Mouse (Mus musculus): ENCODE results near the gene Myl7. TPM values are rescaled to one million over a fixed set of nuclear protein-coding genes. Genes with fewer than 3 reads are reported as not detected.
A peak's percentile ranks its signal among the peaks of the same experiment; 100 is the strongest.

Myl7 gene
- polyA plus RNA-seq, 1 experiment, result not detected

DNA sequence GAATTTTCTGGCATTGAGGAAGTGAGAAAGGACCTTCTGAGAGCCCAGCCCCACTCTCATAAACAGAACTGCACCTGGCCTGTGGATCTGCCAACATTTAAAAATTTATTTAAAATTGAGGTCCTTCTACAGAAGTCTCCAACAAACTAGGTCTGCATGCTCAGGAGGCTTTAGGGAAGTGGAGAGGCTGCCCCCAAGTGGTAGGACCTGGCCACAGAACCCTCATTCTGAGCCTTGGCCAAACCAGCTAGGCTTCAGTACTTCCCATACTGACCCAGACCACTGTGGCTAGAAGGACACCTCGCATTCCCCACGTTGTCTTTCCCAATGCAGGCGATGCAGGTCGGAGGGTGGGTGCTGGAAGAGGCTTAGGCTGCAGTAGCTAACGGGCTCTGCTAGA, 14.1 kb upstream of the Myl7 start:
- Histone ChIP-seq H3K4me1 (ENCODE audit: control insufficient read depth, insufficient read depth, low read length) (peaks cover 22% of the 10 kb centered on the region), H3K27ac (ENCODE audit: insufficient read depth, low read length) (no peak overlapping the region), H3K4me3 (replicated peaks; ENCODE audit: insufficient read depth, low read depth, low read length) (no peak overlapping the region), H3K27me3 (ENCODE audit: control insufficient read depth, insufficient read depth, low read length) (no peaks in the 10 kb centered on the region)
- TF ChIP-seq CTCF (IDR thresholded peaks at IDR 0.05; ENCODE audit: borderline replicate concordance, insufficient read depth, low read depth, low read length) (peak; percentile 84), POLR2A (IDR thresholded peaks at IDR 0.05; ENCODE audit: borderline replicate concordance, insufficient read depth, low read length) (no peak)
- 16% methylated on average over 5 of the region's 5 CpGs for WGBS
- peak; percentile 77 to 82 for DNase-seq

- 80% methylated on average over 4 of the region's 4 CpGs for WGBS
- no peak overlapping the region for H3K27ac ChIP-seq (ENCODE audit: insufficient read depth, low read length)
- H3K27me3 ChIP-seq (ENCODE audit: control insufficient read depth, insufficient read depth, low read length), result no peaks in the 10 kb centered on the region
- H3K4me1 ChIP-seq (ENCODE audit: control insufficient read depth, insufficient read depth, low read length), result peaks cover 6% of the 10 kb centered on the region; the same call in 1 of the 2 replicates
- TF ChIP-seq POLR2A (IDR thresholded peaks at IDR 0.05; ENCODE audit: borderline replicate concordance, insufficient read depth, low read length), result no peak
- TF ChIP-seq CTCF (IDR thresholded peaks at IDR 0.05; ENCODE audit: borderline replicate concordance, insufficient read depth, low read depth, low read length), result no peak
- no peak for DNase-seq
- no peak overlapping the region for H3K4me3 ChIP-seq (replicated peaks; ENCODE audit: insufficient read depth, low read depth, low read length)
Measured at GRCm38 (mm10) chr11:5908642-5909041, 10.1 kb upstream of the Myl7 start.

GRCm38 (mm10) chr11:5907096-5907495, 8.5 kb upstream of the Myl7 start:
- no peak overlapping the region for H3K4me3 ChIP-seq (replicated peaks; ENCODE audit: insufficient read depth, low read depth, low read length)
- no peak for DNase-seq
- no peak overlapping the region for H3K27ac ChIP-seq (ENCODE audit: insufficient read depth, low read length)
- no peaks in the 10 kb centered on the region for H3K27me3 ChIP-seq (ENCODE audit: control insufficient read depth, insufficient read depth, low read length)
- WGBS, result 47% methylated on average over 5 of the region's 5 CpGs
- TF ChIP-seq CTCF (IDR thresholded peaks at IDR 0.05; ENCODE audit: borderline replicate concordance, insufficient read depth, low read depth, low read length) (no peak), POLR2A (IDR thresholded peaks at IDR 0.05; ENCODE audit: borderline replicate concordance, insufficient read depth, low read length) (no peak)
- H3K4me1 ChIP-seq (ENCODE audit: control insufficient read depth, insufficient read depth, low read length), result peaks cover 3% of the 10 kb centered on the region; the same call in 1 of the 2 replicates

GRCm38 (mm10) chr11:5905778-5906518, 7.4 kb upstream of the Myl7 start:
- Histone ChIP-seq H3K27me3 (ENCODE audit: control insufficient read depth, insufficient read depth, low read length) (no peaks in the 10 kb centered on the region), H3K4me3 (replicated peaks; ENCODE audit: insufficient read depth, low read depth, low read length) (no peak overlapping the region), H3K4me1 (ENCODE audit: control insufficient read depth, insufficient read depth, low read length) (peaks cover 8% of the 10 kb centered on the region; the same call in 1 of the 2 replicates), H3K27ac (ENCODE audit: insufficient read depth, low read length) (no peak overlapping the region)
- 60% methylated on average over 10 of the region's 10 CpGs for WGBS
- no peak for TF ChIP-seq POLR2A (IDR thresholded peaks at IDR 0.05; ENCODE audit: borderline replicate concordance, insufficient read depth, low read length)
- TF ChIP-seq CTCF (IDR thresholded peaks at IDR 0.05; ENCODE audit: borderline replicate concordance, insufficient read depth, low read depth, low read length), result no peak
- DNase-seq, result no peak

- H3K27ac ChIP-seq (ENCODE audit: insufficient read depth, low read length), result no peak overlapping the region
- H3K4me3 ChIP-seq (replicated peaks; ENCODE audit: insufficient read depth, low read depth, low read length), result no peak overlapping the region
- 93% methylated on average over 6 of the region's 6 CpGs for WGBS
- TF ChIP-seq CTCF (IDR thresholded peaks at IDR 0.05; ENCODE audit: borderline replicate concordance, insufficient read depth, low read depth, low read length) (no peak), POLR2A (IDR thresholded peaks at IDR 0.05; ENCODE audit: borderline replicate concordance, insufficient read depth, low read length) (no peak)
- peaks cover 8% of the 10 kb centered on the region; the same call in 1 of the 2 replicates for H3K4me1 ChIP-seq (ENCODE audit: control insufficient read depth, insufficient read depth, low read length)
- no peaks in the 10 kb centered on the region for H3K27me3 ChIP-seq (ENCODE audit: control insufficient read depth, insufficient read depth, low read length)
- DNase-seq, result peak in 1 of 2 experiments; percentile 0
Measured at GRCm38 (mm10) chr11:5904871-5905270, 6.3 kb upstream of the Myl7 start.

GRCm38 (mm10) chr11:5904357-5904756, 5.8 kb upstream of the Myl7 start:
- TF ChIP-seq POLR2A (IDR thresholded peaks at IDR 0.05; ENCODE audit: borderline replicate concordance, insufficient read depth, low read length) (no peak), CTCF (IDR thresholded peaks at IDR 0.05; ENCODE audit: borderline replicate concordance, insufficient read depth, low read depth, low read length) (no peak)
- Histone ChIP-seq H3K27ac (ENCODE audit: insufficient read depth, low read length) (no peak overlapping the region), H3K4me1 (ENCODE audit: control insufficient read depth, insufficient read depth, low read length) (peaks cover 8% of the 10 kb centered on the region; the same call in 1 of the 2 replicates), H3K4me3 (replicated peaks; ENCODE audit: insufficient read depth, low read depth, low read length) (no peak overlapping the region), H3K27me3 (ENCODE audit: control insufficient read depth, insufficient read depth, low read length) (no peaks in the 10 kb centered on the region)
- WGBS, result 90% methylated on average over 19 of the region's 19 CpGs
- no peak for DNase-seq

- H3K4me1 ChIP-seq (ENCODE audit: control insufficient read depth, insufficient read depth, low read length), result peaks cover 8% of the 10 kb centered on the region; the same call in 1 of the 2 replicates
- no peak for TF ChIP-seq CTCF (IDR thresholded peaks at IDR 0.05; ENCODE audit: borderline replicate concordance, insufficient read depth, low read depth, low read length)
- TF ChIP-seq POLR2A (IDR thresholded peaks at IDR 0.05; ENCODE audit: borderline replicate concordance, insufficient read depth, low read length), result no peak
- no peaks in the 10 kb centered on the region for H3K27me3 ChIP-seq (ENCODE audit: control insufficient read depth, insufficient read depth, low read length)
- DNase-seq, result no peak
- WGBS, result 84% methylated on average over 2 of the region's 2 CpGs
- no peak overlapping the region for H3K27ac ChIP-seq (ENCODE audit: insufficient read depth, low read length)
- H3K4me3 ChIP-seq (replicated peaks; ENCODE audit: insufficient read depth, low read depth, low read length), result no peak overlapping the region
Measured at GRCm38 (mm10) chr11:5903844-5904243, 5.3 kb upstream of the Myl7 start.

DNA sequence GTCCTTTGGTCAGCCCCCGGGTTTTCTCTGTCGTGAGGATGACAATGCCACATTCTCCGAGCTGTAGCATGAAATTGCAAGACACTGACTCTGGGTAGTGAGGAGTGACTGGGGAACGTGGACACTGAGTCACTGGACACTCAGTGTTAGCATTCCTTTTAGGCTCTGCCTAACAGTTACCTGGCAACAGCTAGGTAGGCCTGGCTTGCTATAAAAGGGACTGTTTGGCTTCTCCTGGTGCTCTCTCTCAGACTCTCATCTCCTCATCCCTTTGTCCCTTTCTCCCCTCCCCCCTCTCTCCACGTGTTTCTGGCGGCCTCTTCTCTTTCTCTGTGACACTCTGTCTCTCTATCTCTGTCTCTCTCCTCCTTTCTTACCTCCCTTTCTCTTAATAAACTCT, 3.8 kb upstream of the Myl7 start:
- H3K4me1 ChIP-seq (ENCODE audit: control insufficient read depth, insufficient read depth, low read length), result peaks cover 8% of the 10 kb centered on the region; the same call in 1 of the 2 replicates
- no peak for TF ChIP-seq CTCF (IDR thresholded peaks at IDR 0.05; ENCODE audit: borderline replicate concordance, insufficient read depth, low read depth, low read length)
- TF ChIP-seq POLR2A (IDR thresholded peaks at IDR 0.05; ENCODE audit: borderline replicate concordance, insufficient read depth, low read length), result no peak
- H3K27me3 ChIP-seq (ENCODE audit: control insufficient read depth, insufficient read depth, low read length), result no peaks in the 10 kb centered on the region
- WGBS, result 35% methylated on average over 6 of the region's 6 CpGs
- no peak for DNase-seq
- peak overlapping the region; percentile 23 for H3K4me3 ChIP-seq (replicated peaks; ENCODE audit: insufficient read depth, low read depth, low read length)
- H3K27ac ChIP-seq (ENCODE audit: insufficient read depth, low read length), result no peak overlapping the region

All from cerebellum, adult 2 months (tissue).